Mouse (Mus musculus) small intestine, adult 2 months (tissue): ENCODE results near the gene Apoh.

Experiments used
- CTCF ChIP-seq: fragments of 200-500 bp; IDR thresholded peaks from 2 replicates; pipeline ENCODE4 v1.5.1; 2012; ENCODE audit warnings: low read depth, mild to moderate bottlenecking, control low read depth, inconsistent platforms, low read length, moderate library complexity, mixed read lengths; ENCODE audit not compliant: insufficient replicate concordance, insufficient read length; ENCODE audit errors: extremely low read depth
- POLR2A ChIP-seq: fragments of 200-500 bp; IDR thresholded peaks from 2 replicates; pipeline ENCODE4 v1.6.1; 2012; ENCODE audit warnings: low read depth, mild to moderate bottlenecking, control low read depth, inconsistent platforms, low read length, moderate library complexity

- TF ChIP-seq CTCF (no peak), POLR2A (no peak)
These were observed 39.4 kb upstream of the Apoh start for GRCm38 (mm10) chr11:108303787-108304186.
